ENCODE assay signal across 18 mouse cellular contexts in genomic region chr14:99237115-99237514, GRCm38 (mm10).
"Had no signal": no experiment of that assay in that cellular context is flagged by ENCODE, and none has a peak within 500 bp of the region (broad histone marks: within the 10 kb centered on the region; RNA-seq: fewer than 3 reads in every experiment).

No protein-coding gene starts in this region.

- H3K4me3 ChIP-seq: layer of hippocampus, adult 2 months; liver, embryonic 15.5 days; megakaryocyte, embryonic 14.5 days; midbrain, embryonic 15.5 days; neural tube, embryonic 12.5 days; stomach, embryonic 15.5 days had no signal

- H3K9ac ChIP-seq: liver, embryonic 15.5 days; midbrain, embryonic 15.5 days; neural tube, embryonic 12.5 days; stomach, embryonic 15.5 days had no signal

- H3K27ac ChIP-seq: layer of hippocampus, adult 2 months; liver, embryonic 15.5 days; macrophage; midbrain, embryonic 15.5 days; neural tube, embryonic 12.5 days; stomach, embryonic 15.5 days had no signal

- H3K4me2 ChIP-seq: liver, embryonic 11.5 days; liver, embryonic 15.5 days; midbrain, embryonic 11.5 days; midbrain, embryonic 15.5 days; neural tube, embryonic 12.5 days; stomach, embryonic 15.5 days had no signal

- ATAC-seq: hindbrain, embryonic 16.5 days; inflammation-experienced regulatory T-cells, adult 6 months; midbrain, embryonic 15.5 days had no signal

- H3K36me3 ChIP-seq: liver, embryonic 15.5 days; midbrain, embryonic 15.5 days; neural tube, embryonic 12.5 days had no signal

- H3K4me1 ChIP-seq: liver, embryonic 15.5 days; megakaryocyte, embryonic 14.5 days; midbrain, embryonic 15.5 days; neural tube, embryonic 12.5 days; stomach, embryonic 15.5 days had no signal

- H3K27me3 ChIP-seq: liver, embryonic 15.5 days; megakaryocyte, embryonic 14.5 days; midbrain, embryonic 15.5 days; neural tube, embryonic 12.5 days; stomach, embryonic 15.5 days had no signal

- H3K9me3 ChIP-seq: liver, embryonic 15.5 days; megakaryocyte, embryonic 14.5 days; midbrain, embryonic 15.5 days; neural tube, embryonic 12.5 days; stomach, embryonic 15.5 days had no signal

- DNase-seq: kidney, adult 18-20 months; kidney, postnatal 10 days; kidney, postnatal 4 days; left cerebral cortex, postnatal 4 days; right cerebral cortex, postnatal 4 days; thymus, adult 18-20 months; thymus, postnatal 14 days had no signal
